Mouse (Mus musculus): ENCODE results near the gene Twistnb. TPM values are rescaled to one million over a fixed set of nuclear protein-coding genes. Genes with fewer than 3 reads are reported as not detected.

Gene Twistnb
- total RNA-seq (2015; ENCODE audit: low replicate concordance) (7.9 and 17.2 TPM in 2 replicates), total RNA-seq (2017; ENCODE audit: low replicate concordance) (2.4 and 10.8 TPM in 2 replicates)

DNA sequence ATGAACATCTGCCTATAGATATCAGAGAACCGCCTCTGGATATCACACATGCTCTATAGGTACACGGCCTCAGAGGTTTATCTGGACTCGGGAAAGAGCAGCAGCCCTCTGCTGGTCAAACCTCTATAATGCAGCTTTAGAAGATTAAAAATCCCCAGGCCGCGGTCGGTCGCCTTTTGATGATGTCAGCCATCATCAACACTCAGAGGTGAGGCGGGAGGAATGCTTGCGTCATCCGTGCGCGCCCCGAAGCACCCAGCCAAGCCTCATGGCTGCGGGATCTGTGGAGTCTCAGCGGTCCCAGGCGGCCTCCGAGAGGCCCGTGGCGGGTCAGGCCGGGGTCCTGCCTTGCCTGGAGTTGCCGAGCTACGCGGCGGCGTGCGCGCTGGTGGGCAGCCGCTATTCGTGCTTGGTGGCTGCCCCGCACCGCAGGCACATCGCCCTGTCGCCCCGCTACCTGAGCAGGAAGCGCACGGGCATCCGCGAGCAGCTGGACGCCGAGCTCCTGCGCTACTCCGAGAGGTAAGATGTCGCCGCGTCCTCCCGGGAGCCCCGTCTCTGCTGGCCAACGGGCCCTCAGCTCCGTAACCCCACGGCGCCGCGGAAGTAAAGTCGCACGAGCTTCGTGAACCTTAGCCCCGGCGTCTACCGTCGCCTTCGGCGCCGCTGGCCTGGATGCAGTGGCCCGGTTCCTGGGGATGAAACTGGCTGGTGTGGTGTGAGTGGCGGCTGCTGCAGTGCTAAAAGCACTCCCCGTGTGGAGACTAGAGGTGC is at the start of gene Twistnb:
Twistnb (plus strand) TSS at position 249 of the 774 bp plus-strand sequence.
- ATAC-seq (replicated peaks; ENCODE audit: low FRiP score, poor library complexity, severe bottlenecking): peak; percentile 91

DNA sequence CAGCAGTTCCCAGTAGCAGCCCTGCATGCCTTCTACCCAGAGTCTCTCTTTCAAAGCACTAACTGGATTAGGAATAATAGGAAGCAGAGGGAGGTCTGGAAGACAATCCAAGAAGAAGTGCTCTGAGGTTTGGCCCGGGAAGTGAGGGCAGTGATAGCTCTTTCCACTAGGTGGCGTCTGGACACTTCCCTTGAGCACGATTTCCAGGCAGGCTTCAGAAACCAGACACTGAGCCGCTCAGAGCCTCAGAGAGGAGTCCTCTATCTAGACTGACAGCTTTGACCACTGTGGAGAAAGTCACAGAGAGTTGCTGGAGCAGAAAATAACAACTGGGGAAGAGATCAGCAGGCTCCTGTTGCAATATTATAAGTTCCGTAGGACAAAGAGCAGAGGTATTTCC is 40.6 kb upstream of the Twistnb start:
- peak; percentile 84 for ATAC-seq (replicated peaks; ENCODE audit: low FRiP score, poor library complexity, severe bottlenecking)

DNA sequence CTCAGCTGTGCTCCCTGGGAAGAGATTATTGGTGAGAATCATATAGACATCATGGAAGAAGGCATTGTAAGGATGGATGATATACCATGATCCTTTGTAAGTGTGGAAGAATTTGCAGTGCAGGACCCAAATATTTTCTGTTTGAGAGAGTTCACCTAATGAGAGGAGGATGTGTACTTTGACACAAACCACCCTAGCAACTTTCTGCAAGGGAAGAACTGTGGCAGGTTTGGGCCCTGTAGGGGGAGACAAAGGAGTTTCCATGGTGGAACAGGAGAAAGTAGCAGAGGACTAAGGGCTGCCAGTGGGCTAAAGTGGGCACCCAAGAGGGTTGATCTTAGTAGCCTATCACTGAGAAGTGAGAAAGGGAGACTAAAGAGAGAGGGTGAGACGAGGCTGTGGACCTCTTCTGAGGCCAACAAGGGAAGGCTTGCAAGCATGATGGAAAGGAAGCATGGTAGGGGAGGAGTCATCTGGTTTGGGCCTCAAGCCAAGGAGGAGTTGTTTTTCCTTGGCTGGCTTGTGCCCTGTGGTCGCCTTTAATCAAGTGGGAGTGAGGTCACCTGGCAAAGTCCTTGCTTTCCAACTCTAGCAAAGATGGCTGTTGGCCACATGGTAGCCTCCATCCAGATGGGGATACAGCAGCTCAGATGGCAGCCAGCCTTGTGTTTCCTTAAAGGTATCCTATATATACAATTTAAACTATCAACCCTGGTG is 38.4 kb upstream of the Twistnb start:
- ATAC-seq (replicated peaks; ENCODE audit: low FRiP score, poor library complexity, severe bottlenecking): no peak

- ATAC-seq (replicated peaks; ENCODE audit: low FRiP score, poor library complexity, severe bottlenecking): no peak
Measured at GRCm38 (mm10) chr12:33394804-33395623, 34.4 kb upstream of the Twistnb start, which contains the start of gene Efcab10. Gene Efcab10 (plus strand): TSS chr12:33394854.

- ATAC-seq (replicated peaks; ENCODE audit: low FRiP score, poor library complexity, severe bottlenecking): 0 out of 2 replicates have a peak, but pooled peaks have one; percentile 52
Measured at GRCm38 (mm10) chr12:33403265-33403693, 26.2 kb upstream of the Twistnb start.

DNA sequence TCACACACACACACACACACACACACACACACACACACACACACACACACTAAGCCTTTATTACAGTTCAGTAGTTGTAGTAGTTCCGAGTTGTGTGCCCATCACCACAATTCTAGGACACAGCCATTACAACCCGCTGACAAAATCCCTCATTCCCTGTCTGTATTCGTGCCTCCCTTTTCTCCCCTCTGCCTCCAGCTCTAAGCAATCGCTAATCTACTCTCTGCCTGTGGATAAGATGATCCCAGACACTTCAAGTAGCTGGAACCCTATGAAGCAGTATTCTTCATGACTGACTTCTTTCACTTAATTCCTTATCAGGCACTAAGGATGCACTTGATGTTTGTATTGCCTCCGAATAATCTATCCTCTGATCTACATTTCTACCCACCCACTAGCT is 24.4 kb upstream of the Twistnb start:
- ATAC-seq (replicated peaks; ENCODE audit: low FRiP score, poor library complexity, severe bottlenecking): no peak

DNA sequence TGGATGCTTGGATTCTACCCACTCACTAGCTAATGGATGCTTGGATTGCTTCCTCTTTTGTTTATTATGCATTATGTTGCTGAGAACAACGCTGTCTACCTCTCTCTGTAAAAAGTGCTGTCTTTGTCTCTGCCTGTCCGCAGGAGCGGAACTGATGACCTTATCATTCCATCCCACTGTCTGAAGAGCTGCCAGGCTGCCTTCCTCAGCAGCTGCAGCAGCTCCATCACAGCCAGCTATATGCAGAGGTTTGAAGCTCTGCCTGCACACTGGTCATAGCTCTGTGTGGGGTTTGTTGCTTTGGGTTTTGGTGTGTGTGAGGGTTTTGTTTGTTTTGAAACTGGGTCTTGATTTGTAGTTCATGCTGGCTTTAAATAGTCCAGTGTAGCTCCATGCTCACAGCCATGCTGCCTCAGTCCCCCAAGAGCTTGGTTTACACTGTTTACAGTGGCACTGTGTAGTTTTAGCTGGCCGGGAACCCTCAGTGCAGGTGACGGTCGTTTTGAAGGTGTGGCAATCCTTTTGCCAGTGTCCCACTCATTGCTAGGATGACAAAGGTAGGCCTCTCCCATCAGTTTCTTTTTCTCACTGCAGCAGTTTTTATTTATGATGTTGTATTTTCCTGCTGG is 23.9 kb upstream of the Twistnb start:
- ATAC-seq (replicated peaks; ENCODE audit: low FRiP score, poor library complexity, severe bottlenecking): no peak

DNA sequence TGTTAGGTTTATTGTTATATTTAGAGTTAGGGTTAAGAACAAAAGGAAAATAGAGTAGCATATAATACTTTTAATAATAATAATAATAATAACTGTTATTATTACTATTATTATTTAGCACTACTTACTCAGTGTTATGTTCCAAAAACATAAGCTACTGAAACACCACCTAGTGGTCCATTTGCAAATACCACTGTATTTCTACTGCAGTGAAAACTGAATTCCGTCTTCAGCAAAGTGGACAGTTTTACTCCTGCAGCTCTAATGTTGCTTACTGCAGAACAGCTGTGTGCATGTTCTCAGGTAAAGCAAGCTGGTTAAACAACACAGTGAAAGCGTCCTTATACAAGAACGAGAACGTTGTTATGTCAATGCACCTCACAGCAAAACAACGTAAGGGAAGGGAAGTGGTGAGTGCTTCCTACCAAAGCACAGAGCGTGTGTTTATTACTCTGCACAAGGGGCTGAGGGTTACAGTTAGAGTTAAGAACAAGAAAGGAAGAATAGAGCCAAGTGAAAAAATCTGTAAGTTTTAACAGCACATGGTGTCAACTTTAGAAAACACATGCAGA is 17.8 kb upstream of the Twistnb start:
- no peak for ATAC-seq (replicated peaks; ENCODE audit: low FRiP score, poor library complexity, severe bottlenecking)

DNA sequence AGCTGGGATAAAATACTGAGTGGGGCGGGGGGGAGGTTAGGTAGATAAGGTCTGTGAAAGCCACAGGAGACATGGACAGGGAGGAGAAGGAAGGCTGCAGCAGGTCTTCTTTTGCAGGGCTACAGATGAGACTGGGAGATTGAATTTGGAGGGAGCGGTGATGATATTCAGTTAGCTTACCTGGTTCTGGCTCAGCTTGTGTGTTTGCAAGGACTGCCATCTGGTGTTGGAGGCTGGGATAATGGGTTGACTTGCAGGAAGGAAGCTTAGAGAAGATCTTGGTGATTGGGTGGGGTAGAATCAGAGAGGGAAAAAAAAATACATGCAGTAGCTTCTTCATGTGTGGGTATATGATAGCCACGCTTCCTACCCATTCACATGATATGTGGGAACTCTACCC is 5.1 kb upstream of the Twistnb start:
- no peak for ATAC-seq (replicated peaks; ENCODE audit: low FRiP score, poor library complexity, severe bottlenecking)

GRCm38 (mm10) chr12:33427293-33427692 is 2.1 kb upstream of the Twistnb start:
- ATAC-seq (replicated peaks; ENCODE audit: low FRiP score, poor library complexity, severe bottlenecking): no peak

GRCm38 (mm10) chr12:33427726-33428125 is 1.7 kb upstream of the Twistnb start:
- ATAC-seq (replicated peaks; ENCODE audit: low FRiP score, poor library complexity, severe bottlenecking): no peak

DNA sequence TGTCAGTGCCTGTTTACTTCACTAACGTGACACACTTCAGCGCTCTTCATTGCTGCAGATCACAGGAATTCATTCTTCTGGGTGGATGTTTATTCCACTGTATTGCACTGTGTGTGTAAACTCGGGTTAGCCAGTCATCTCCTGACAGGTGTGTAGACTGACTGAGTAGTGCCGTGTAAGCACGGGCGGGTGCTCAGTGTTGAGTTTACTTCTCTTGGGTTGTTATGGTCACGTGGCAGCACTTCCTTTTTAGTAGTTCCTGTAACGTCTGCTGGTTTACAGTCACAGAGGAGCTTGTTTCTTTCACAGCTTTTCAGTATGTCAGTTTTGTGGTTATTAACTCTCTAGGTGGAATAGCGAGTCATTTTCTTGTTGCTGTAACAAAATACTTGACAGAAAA is 4.4 kb downstream of the Twistnb start:
- no peak for ATAC-seq (replicated peaks; ENCODE audit: low FRiP score, poor library complexity, severe bottlenecking)

GRCm38 (mm10) chr12:33434758-33435157 is 5.3 kb downstream of the Twistnb start:
- ATAC-seq (replicated peaks; ENCODE audit: low FRiP score, poor library complexity, severe bottlenecking): peak; percentile 65

DNA sequence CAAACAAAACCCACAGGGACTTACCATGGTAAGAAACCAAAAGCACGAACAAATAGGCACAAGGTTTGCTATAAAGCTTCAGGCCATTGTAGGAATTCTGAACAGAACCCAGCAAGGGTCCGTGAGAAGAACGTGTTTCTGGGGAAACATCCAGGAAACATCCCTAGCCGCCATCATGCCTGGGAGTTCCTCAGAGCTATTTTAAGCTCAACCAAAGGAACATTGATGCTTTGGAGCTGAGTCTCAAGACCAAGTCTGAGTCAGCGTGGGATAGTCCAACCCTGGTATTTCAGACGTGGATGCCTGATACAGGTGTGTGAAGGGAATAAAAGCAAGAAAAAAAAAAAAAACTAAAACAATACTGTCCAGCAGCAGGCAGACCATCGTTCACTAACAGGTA is 26.0 kb downstream of the Twistnb start:
- no peak for ATAC-seq (replicated peaks; ENCODE audit: low FRiP score, poor library complexity, severe bottlenecking)

- no peak for ATAC-seq (replicated peaks; ENCODE audit: low FRiP score, poor library complexity, severe bottlenecking)
Measured at GRCm38 (mm10) chr12:33456242-33456641, 26.8 kb downstream of the Twistnb start.

- ATAC-seq (replicated peaks; ENCODE audit: low FRiP score, poor library complexity, severe bottlenecking): no peak
Measured at GRCm38 (mm10) chr12:33480975-33481374, 51.5 kb downstream of the Twistnb start.

- ATAC-seq (replicated peaks; ENCODE audit: low FRiP score, poor library complexity, severe bottlenecking): no peak
Measured at GRCm38 (mm10) chr12:33482931-33483330, 53.5 kb downstream of the Twistnb start.

All from erythroid progenitor cell, adult 5-6 weeks (primary cell).